Mouse (Mus musculus) adrenal gland, postnatal 25 days (tissue): ENCODE measurements around the gene Gm44965. TPM values are rescaled to one million over a fixed set of nuclear protein-coding genes. Genes with fewer than 3 reads are reported as not detected.
A peak's percentile ranks its signal among the peaks of the same experiment; 100 is the strongest.

Source experiments
- DNase-seq: peaks from one replicate; pipeline ENCODE4 v3.0.0; 2021; ENCODE audit warnings: mixed read lengths
- total RNA-seq: library from RNA; stranded (reverse); gene quantifications from 2 replicates; pipeline ENCODE4 v1.2.3, GENCODE M21; 2021

Gm44965 gene
- total RNA-seq, 1 experiment from 2014 or later, result not detected

GRCm38 (mm10) chr6:48626464-48626863 is 32.7 kb downstream of the Gm44965 start, which contains the start of gene AI854703:
Gene AI854703 (plus strand): TSS chr6:48626764.
- DNase-seq, result no peak

- peak; percentile 62 for DNase-seq
Measured at GRCm38 (mm10) chr6:48626984-48627383, 33.2 kb downstream of the Gm44965 start.

DNA sequence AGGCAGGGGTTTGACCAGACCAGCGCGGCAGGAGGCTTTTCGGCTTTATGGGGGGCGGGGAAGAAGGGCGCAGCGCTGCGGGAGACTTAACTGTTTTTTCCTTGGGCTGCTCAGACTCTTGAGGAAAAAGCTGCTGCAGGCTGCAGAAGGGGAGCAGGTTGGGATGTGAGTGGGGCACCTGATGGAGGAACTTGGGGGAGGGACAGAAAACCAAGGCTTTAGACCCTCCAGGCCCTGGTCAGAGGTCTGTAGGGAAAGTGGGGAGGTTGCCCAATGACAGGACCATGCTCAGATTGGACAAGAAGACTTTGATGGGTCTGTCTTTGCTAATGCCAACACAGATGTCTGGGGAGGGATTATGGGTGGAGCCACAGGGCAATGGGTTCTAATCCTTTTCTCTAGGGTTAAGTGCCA is 33.8 kb downstream of the Gm44965 start:
- no peak for DNase-seq

DNA sequence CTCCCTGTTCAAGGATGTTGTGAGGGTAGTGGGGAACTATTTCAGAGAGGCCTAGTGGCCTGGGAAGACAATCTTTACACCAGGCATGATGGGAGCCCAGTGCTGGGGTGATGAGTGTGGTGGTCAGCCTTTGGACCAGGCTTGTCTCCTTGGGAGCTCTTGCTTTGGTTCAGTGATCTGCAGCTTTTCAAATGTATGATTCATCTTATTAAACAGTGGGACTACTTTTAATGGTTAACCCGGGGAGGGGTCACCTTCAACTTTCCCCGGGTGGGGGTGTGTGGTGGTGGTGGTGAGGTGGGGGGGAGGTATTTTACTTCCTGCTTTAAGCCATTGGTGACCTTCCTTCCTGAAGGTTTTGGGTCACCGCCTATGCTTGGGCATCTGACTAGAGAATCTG is 34.6 kb downstream of the Gm44965 start:
- DNase-seq, result no peak

- no peak for DNase-seq
Measured at GRCm38 (mm10) chr6:48628808-48629660, 35.3 kb downstream of the Gm44965 start.

DNA sequence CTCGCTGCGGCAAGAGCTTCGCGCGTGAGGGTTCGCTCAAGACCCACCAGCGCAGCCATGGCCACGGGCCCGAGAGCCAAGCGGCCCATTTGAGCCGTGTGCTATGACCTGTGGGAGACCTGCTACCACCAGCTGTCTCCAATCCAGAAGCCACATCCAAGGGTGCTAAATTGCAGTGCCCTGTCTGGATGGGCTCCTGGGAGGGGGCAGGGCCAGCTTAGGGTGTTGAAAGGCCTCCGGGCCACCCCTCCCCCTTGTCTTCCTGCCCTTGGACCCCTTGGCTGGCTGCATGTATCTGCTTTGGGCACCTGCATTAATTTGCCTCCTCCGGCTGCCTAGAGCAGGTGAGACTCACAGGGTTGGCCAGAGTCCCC is 35.9 kb downstream of the Gm44965 start:
- no peak for DNase-seq

- no peak for DNase-seq
Measured at GRCm38 (mm10) chr6:48630831-48631230, 37.1 kb downstream of the Gm44965 start.

DNA sequence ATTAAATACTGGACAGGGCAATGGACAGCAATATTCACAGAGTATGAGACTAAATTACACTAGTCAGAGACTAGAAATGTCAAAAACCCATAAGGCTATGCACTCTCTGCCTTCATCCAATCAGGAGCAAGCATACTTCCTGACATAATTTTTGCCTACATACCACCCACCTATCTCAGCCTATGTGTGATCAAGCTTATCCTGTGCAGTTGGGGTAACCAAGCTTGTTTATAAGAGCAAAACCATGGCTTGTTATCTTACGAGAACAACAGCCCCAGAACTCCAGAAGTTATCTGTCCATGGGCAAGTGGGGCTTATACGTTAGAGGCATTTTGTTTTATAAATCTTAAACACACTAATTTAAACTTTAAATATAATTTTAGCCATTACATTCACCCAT is 41.4 kb downstream of the Gm44965 start:
- DNase-seq, result no peak

GRCm38 (mm10) chr6:48636515-48636914 is 42.8 kb downstream of the Gm44965 start:
- no peak for DNase-seq

- no peak for DNase-seq
Measured at GRCm38 (mm10) chr6:48637811-48638500, 44.2 kb downstream of the Gm44965 start.

DNA sequence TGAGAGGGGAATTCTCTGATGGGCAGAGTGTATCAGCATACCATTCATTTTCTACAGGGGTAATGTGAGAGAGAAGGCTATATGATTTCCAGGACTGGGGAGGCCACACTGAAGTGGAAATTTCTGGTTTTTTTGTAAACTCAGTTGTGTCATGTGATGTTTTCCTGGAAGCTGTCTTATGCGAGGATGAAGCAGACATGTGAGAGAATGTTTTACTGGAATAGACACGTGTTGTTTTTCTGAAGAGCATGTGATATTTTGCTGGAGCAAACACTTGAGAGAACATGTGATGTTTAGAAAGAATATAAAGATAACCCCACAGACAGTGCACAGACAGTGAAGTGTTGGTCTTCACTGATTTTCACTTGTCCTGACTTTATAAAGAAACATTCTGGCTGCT is 44.8 kb downstream of the Gm44965 start:
- no peak for DNase-seq

GRCm38 (mm10) chr6:48641391-48641790 is 47.6 kb downstream of the Gm44965 start:
- DNase-seq, result no peak

GRCm38 (mm10) chr6:48642764-48643292 is 49.1 kb downstream of the Gm44965 start:
- DNase-seq, result no peak

GRCm38 (mm10) chr6:48645660-48646308 is 52.0 kb downstream of the Gm44965 start:
- DNase-seq, result peak; percentile 69

DNA sequence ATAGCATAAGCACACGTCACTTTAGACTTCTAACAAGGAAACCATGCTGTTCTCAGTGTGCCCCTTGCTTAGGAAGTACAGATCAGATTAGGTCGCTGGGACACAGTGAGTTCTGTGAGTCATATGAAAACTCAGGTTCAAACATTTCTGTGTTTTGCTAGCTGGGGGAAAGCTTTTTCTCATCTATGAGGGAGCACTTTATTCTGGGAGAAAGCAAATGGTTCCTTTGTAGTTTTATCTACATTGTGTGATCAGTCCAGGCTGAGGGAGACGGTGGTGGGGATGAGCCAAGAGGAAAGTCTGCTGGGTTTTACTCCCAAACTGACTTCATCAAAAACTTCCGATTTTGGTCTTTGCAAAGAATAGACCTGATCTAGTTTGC is 52.6 kb downstream of the Gm44965 start:
- no peak for DNase-seq

DNA sequence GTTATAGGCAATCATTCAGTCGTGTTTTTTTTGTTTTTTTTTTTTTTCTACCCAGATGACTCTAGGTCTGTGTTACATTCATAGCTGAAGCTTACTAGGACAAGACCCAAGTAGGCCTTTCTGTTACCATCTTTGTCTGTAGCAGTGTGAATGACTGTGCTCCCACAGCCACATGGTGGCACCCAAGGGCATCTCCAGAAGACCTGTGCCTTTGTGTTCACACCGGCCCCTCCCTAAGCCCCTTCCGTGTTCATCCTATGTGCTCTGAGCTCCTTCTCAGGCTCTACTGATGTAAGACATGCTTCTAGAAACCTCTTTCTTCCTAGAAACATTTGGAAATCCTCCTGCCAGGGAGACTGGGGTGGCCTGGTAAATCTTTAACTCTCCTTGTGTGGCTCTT is 53.3 kb downstream of the Gm44965 start, which contains the start of gene Gimap8:
Gene Gimap8 (plus strand): TSS at position 240 of the 400 bp plus-strand sequence.
- DNase-seq, result no peak

DNA sequence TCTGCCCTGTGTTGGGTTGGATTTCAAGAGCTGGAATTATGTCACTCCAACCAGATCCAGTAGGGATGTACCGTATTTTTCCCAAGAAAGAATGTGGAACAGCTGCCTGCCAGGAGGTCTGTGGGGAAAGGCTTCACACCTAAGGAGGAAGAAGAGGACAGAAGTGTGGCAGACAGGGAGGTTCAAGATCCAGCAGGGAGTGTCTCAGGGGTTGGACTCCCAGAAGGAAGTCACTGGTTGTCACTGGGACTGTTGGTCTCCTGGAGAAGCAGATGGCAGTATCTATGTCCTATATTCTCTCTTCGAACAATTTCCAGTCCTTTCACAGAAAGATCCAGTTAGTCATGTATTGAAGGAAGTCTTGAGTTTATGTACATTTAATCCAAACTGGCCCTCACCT is 53.9 kb downstream of the Gm44965 start:
- DNase-seq, result no peak

DNA sequence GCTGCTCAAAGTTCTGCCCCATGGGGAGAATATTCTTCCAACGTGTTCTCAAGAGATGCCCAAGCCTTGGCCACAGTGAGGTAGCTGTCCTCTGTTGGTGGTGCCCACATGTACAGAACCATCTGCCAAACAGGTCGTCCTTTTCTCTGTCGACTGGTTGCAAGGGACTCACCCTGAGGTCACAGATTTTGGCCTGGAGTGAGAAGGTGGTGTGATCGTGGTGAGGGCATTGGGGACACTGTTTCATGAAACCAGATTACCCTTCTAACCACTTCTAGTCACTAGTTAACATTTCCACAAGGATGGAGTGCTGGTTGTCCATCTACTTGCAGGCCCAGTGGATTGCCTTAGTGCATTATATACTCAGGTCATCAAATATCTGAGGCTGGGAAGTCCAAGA is 55.0 kb downstream of the Gm44965 start:
- no peak for DNase-seq

GRCm38 (mm10) chr6:48650041-48650440 is 56.3 kb downstream of the Gm44965 start:
- no peak for DNase-seq

GRCm38 (mm10) chr6:48658721-48659120 is 65.0 kb downstream of the Gm44965 start:
- no peak for DNase-seq

- no peak for DNase-seq
Measured at GRCm38 (mm10) chr6:48664750-48665149, 71.0 kb downstream of the Gm44965 start.

DNA sequence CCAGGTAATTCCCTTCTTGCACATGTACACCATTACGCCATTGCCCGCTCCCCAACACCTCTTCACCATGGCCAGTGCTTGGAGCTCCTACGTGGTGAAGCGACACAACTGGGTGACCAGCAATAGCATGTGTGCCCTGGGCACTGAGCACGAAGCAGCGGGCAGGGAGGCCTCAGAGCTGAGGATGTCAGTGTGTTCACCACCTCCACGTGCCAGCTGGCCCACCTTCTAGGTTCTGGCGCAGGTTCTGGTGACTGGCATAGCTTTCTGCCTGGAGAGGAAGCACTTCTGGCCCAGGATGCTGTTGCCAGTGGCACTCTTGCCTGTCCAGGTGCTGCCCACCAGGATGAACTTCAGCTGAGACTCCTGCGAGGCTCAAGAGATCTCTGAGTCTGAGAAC is 71.7 kb downstream of the Gm44965 start:
- no peak for DNase-seq

DNA sequence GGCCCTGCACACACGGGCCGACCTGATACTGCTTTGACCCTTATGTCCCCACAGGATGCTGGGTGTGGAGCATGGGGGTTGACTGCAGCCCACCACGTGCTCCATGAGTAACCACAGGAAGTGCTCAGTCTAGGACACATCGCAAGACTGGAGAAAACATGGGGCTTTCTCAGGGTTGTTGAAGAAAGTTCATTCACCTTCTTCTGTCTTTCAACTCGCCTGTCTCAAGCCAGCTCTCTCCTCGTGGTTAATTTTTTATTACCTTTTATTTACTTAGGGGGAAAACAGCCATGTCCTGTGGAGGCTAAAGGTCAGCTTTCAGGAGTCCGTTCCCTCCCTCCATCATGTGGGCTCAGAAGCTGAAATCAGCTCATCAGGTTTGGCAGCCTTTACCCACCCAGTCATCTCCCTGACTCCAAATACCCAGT is 72.4 kb downstream of the Gm44965 start:
- DNase-seq, result no peak
